ENCODE assay signal across 22 mouse cellular contexts in the genomic region with DNA sequence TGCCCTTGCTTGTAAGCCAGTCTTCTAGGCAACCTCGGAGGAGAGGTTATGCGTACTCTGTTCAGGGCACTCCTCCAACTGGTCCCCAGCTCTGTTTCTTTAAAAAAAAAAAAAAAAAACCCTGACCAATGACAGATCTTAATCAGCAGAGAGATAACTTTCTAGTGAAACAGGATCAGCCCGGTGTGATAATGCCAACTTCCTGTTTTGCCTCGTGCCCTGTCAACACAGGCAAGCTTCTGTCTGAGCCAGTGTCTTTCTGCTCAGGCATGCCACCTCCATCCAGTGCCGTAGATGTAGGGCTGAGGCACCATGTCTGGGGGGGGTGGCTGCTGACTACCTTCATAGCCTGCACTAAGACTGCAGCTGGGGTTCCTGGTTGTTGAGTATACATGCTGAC. TPM values are rescaled to one million over a fixed set of nuclear protein-coding genes. Genes with fewer than 3 reads are reported as not detected.
DNase-seq lines count a peak whose midpoint lies in the region; ATAC-seq and TF ChIP-seq lines count a peak whose summit lies in the region.
"Had no signal": no experiment of that assay in that cellular context is flagged by ENCODE, and none has a peak within 500 bp of the region (broad histone marks: within the 10 kb centered on the region; RNA-seq: fewer than 3 reads in every experiment).

No protein-coding gene starts in this region.

- H3K4me1 ChIP-seq in MEL (ENCODE audit: control insufficient read depth in 1 of 2, insufficient read depth in 2 of 2, low read length in 2 of 2): no peaks in the 10 kb centered on the region
- peaks cover 98% of the 10 kb centered on the region for H3K4me1 ChIP-seq in limb, embryonic 10.5 days
- no peaks in the 10 kb centered on the region for H3K4me1 ChIP-seq in stomach, postnatal 0 days (replicated peaks; ENCODE audit: control insufficient read depth, insufficient read depth)
- H3K4me1 ChIP-seq: liver, embryonic 13.5 days; lung, embryonic 15.5 days; midbrain, embryonic 15.5 days had no signal

- no peaks in the 10 kb centered on the region for H3K27me3 ChIP-seq in MEL (ENCODE audit: control insufficient read depth in 1 of 2, insufficient read depth in 2 of 2, low read length in 2 of 2)
- H3K27me3 ChIP-seq in limb, embryonic 10.5 days (ENCODE audit: low read depth, poor library complexity, severe bottlenecking): no peaks in the 10 kb centered on the region
- no peaks in the 10 kb centered on the region for H3K27me3 ChIP-seq in stomach, postnatal 0 days (ENCODE audit: control insufficient read depth, insufficient read depth, low read length)
- H3K27me3 ChIP-seq: CH12.LX; embryonic facial prominence, embryonic 15.5 days; heart, embryonic 15.5 days; lung, embryonic 15.5 days; midbrain, embryonic 15.5 days had no signal

- no peak overlapping the region for H3K4me2 ChIP-seq in stomach, postnatal 0 days (replicated peaks; ENCODE audit: low read depth)
- H3K4me2 ChIP-seq: embryonic facial prominence, embryonic 15.5 days; heart, embryonic 15.5 days; hindbrain, embryonic 14.5 days; liver, embryonic 13.5 days; lung, embryonic 15.5 days; midbrain, embryonic 15.5 days had no signal

- DNase-seq in A20 (ENCODE audit: low read depth, low spot score) (peak; percentile 43), MEL (ENCODE audit: low read depth, low spot score) (no peak), MN1 (ENCODE audit: low spot score) (no peak)
- no peak for DNase-seq in limb, embryonic 10.5 days (ENCODE audit: low spot score)
- peak; percentile 47 for DNase-seq in thymus, postnatal 14 days
- no peak for DNase-seq in adrenal gland, postnatal 10 days
- DNase-seq in stomach, postnatal 0 days (ENCODE audit: low spot score): no peak
- DNase-seq: adrenal gland, postnatal 36 days; cerebellum, adult 2 months; gastrocnemius, adult 2 months; heart, adult 2 months; liver, embryonic 13.5 days; spleen, adult 18-20 months had no signal

- TF ChIP-seq CTCF in MEL (IDR thresholded peaks at IDR 0.05 in 2 of 3, conservative IDR thresholded peaks at IDR 0.05 in 1 of 3; ENCODE audit: control insufficient read depth in 1 of 3, insufficient read depth in 1 of 3, low read depth in 2 of 3, low read length in 3 of 3, poor library complexity in 1 of 3, severe bottlenecking in 1 of 3): no peak
- TF ChIP-seq CTCF in stomach, postnatal 0 days (IDR thresholded peaks at IDR 0.05; ENCODE audit: low read depth): no peak

- no peak overlapping the region for H3K9ac ChIP-seq in MEL (ENCODE audit: control insufficient read depth, low read depth, low read length, poor library complexity, severe bottlenecking)
- no peak overlapping the region for H3K9ac ChIP-seq in stomach, postnatal 0 days (ENCODE audit: low read length)
- H3K9ac ChIP-seq: embryonic facial prominence, embryonic 15.5 days; heart, embryonic 15.5 days; hindbrain, embryonic 14.5 days; liver, embryonic 13.5 days; lung, embryonic 15.5 days; midbrain, embryonic 15.5 days had no signal

- no peak overlapping the region for H3K27ac ChIP-seq in MEL (ENCODE audit: control insufficient read depth, low read depth, low read length)
- peak overlapping the region; percentile 72 for H3K27ac ChIP-seq in limb, embryonic 10.5 days
- H3K27ac ChIP-seq in stomach, postnatal 0 days (replicated peaks): no peak overlapping the region
- H3K27ac ChIP-seq: embryonic facial prominence, embryonic 15.5 days; gastrocnemius, adult 2 months; heart, adult 2 months; hindbrain, embryonic 14.5 days; liver, embryonic 13.5 days; lung, embryonic 15.5 days; midbrain, embryonic 15.5 days had no signal

- H3K4me3 ChIP-seq in MEL (ENCODE audit: control insufficient read depth in 1 of 2, insufficient read depth in 1 of 2, low read depth in 2 of 2, low read length in 2 of 2): no peak overlapping the region
- no peak overlapping the region for H3K4me3 ChIP-seq in limb, embryonic 10.5 days
- H3K4me3 ChIP-seq in stomach, postnatal 0 days (ENCODE audit: low read depth, low read length): no peak overlapping the region
- H3K4me3 ChIP-seq: embryonic facial prominence, embryonic 15.5 days; forebrain, embryonic 10.5 days; gastrocnemius, adult 2 months; heart, adult 2 months; heart, embryonic 15.5 days; liver, embryonic 13.5 days; lung, embryonic 15.5 days; megakaryocyte, embryonic 14.5 days; midbrain, embryonic 15.5 days had no signal

- H3K36me3 ChIP-seq in MEL (ENCODE audit: control insufficient read depth in 1 of 2, insufficient read depth in 2 of 2, low read length in 2 of 2): no peaks in the 10 kb centered on the region
- H3K36me3 ChIP-seq in limb, embryonic 10.5 days: peaks cover 23% of the 10 kb centered on the region
- no peaks in the 10 kb centered on the region for H3K36me3 ChIP-seq in stomach, postnatal 0 days (ENCODE audit: control insufficient read depth, insufficient read depth, low read length)
- H3K36me3 ChIP-seq: embryonic facial prominence, embryonic 15.5 days; heart, embryonic 15.5 days; liver, embryonic 13.5 days; lung, embryonic 15.5 days; midbrain, embryonic 15.5 days had no signal

- no peak for TF ChIP-seq POLR2A in MEL (IDR thresholded peaks at IDR 0.05; ENCODE audit: control insufficient read depth in 1 of 2, insufficient read depth in 1 of 2, low read depth in 1 of 2, low read length in 2 of 2, poor library complexity in 1 of 2)

- TF ChIP-seq RAD21 in MEL (IDR thresholded peaks at IDR 0.05; ENCODE audit: low read depth, low read length): no peak

- no peaks in the 10 kb centered on the region for H3K79me2 ChIP-seq in MEL (ENCODE audit: control insufficient read depth, insufficient read depth, low read length, poor library complexity)

- no peak for TF ChIP-seq EP300 in MEL (IDR thresholded peaks at IDR 0.05; ENCODE audit: low read depth in 1 of 2, low read length in 2 of 2)
- no peak for TF ChIP-seq EP300 in stomach, postnatal 0 days (optimal IDR thresholded peaks at IDR 0.05)

- ATAC-seq in stomach, postnatal 0 days (ENCODE audit: low FRiP score, low TSS enrichment): no peak
- ATAC-seq: intestine, postnatal 0 days; midbrain, embryonic 15.5 days had no signal

- WGBS in limb, embryonic 10.5 days: 72% methylated on average over 5 of the region's 5 CpGs
- WGBS in stomach, postnatal 0 days: 45% methylated on average over 5 of the region's 5 CpGs

- no peaks in the 10 kb centered on the region for H3K9me3 ChIP-seq in MEL (replicated peaks; ENCODE audit: insufficient read depth, low read length)
- 0 out of 2 replicates have a peak, but pooled peaks cover 2% of the 10 kb centered on the region for H3K9me3 ChIP-seq in limb, embryonic 10.5 days (replicated peaks)
- no peaks in the 10 kb centered on the region for H3K9me3 ChIP-seq in stomach, postnatal 0 days (ENCODE audit: control insufficient read depth, low read length)
- H3K9me3 ChIP-seq: embryonic facial prominence, embryonic 15.5 days; heart, embryonic 15.5 days; liver, embryonic 13.5 days; lung, embryonic 15.5 days; midbrain, embryonic 15.5 days had no signal

TF ChIP-seq in MEL, 35 proteins besides CTCF, POLR2A, EP300 and RAD21:
- TF ChIP-seq MAFK (IDR thresholded peaks at IDR 0.05; ENCODE audit: borderline replicate concordance, low read depth, low read length) (no peak), ZNF384 (IDR thresholded peaks at IDR 0.05; ENCODE audit: low read depth, low read length) (0 out of 2 replicates have a peak, but pooled peaks have one; percentile 40), SIN3A (IDR thresholded peaks at IDR 0.05; ENCODE audit: low read length) (no peak)

RNA-seq across cellular contexts. Expression of gene Bmp7, which starts 12.5 kb away (rescaled TPM):
- total RNA-seq in MEL (2012; rRNA removed): not detected in 2 replicates
- polyA plus RNA-seq in MEL (2012; ENCODE audit: insufficient read depth in 1 of 2, insufficient read length in 2 of 2, low read depth in 1 of 2, low replicate concordance in 2 of 2, missing spikeins in 1 of 2): not detected
- polyA plus RNA-seq in limb, embryonic 10.5 days (2016; fragmentation: Nextera tagmentation; extraction: Ambion mirVana): 31.3 and 39.5 TPM in 2 replicates
- total RNA-seq in adrenal gland, postnatal 10 days (2021): 10 to 100 TPM in 1 of 2 experiments, 1 to 10 TPM in 1; 7.9 to 10.1 TPM
- polyA plus RNA-seq in stomach, postnatal 0 days (2015; fragmentation: Nextera tagmentation; extraction: Ambion mirVana): 8.2 and 8.9 TPM in 2 replicates

RNA-seq across cellular contexts. Expression of gene Spo11, which starts 49.9 kb away (rescaled TPM):
- not detected in 2 replicates for total RNA-seq in MEL (2012; rRNA removed)
- polyA plus RNA-seq in MEL (2012; ENCODE audit: insufficient read depth in 1 of 2, insufficient read length in 2 of 2, low read depth in 1 of 2, low replicate concordance in 2 of 2, missing spikeins in 1 of 2): not detected
- 0.36 and 0.79 TPM in 2 replicates for polyA plus RNA-seq in limb, embryonic 10.5 days (2016; fragmentation: Nextera tagmentation; extraction: Ambion mirVana)
- total RNA-seq in adrenal gland, postnatal 10 days (2021): not detected
- polyA plus RNA-seq in stomach, postnatal 0 days (2015; fragmentation: Nextera tagmentation; extraction: Ambion mirVana): 0.02 TPM in 2 replicates
- total RNA-seq: adrenal gland, postnatal 36 days; gastrocnemius, adult 2 months; heart, adult 2 months had no signal
- polyA plus RNA-seq: heart, embryonic 15.5 days; intestine, postnatal 0 days had no signal

Comparison
In these comparisons a context has a peak if more than half of its experiments do, and no peak if none do; other contexts are left out.
1. DNase-seq: peak in A20 (single experiment) and thymus, postnatal 14 days (single experiment); none in MEL (single experiment), limb, embryonic 10.5 days (single experiment), MN1 (single experiment), adrenal gland, postnatal 10 days (single experiment) and stomach, postnatal 0 days (single experiment).